Mouse (Mus musculus): Measurements from ENCODE around the gene Katnal1.

DNA sequence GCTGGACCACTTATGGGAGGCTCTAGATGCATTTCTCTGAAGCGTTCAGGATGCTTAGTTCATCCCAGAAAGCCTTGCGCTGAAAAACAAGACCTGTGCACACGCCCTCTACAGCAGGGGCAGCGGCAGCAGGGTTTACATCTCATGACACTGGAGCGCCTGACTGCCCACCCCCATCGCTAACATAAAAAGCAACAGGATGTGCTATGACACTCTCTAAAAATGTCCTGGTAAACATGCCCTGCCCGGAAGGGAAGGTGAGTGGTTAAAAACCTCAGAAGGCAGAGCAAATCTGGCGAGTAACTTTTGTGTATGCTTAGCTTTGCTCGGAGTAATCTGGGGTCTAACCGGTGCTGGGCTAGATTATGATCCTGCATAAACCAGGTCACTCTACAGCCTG is 62.5 kb downstream of the Katnal1 start:
- no peak; the same call in 1 of the 2 replicates for TF ChIP-seq CTCF (IDR thresholded peaks at IDR 0.05)
- TF ChIP-seq EP300 (IDR thresholded peaks at IDR 0.05) = no peak
